Mouse (Mus musculus): ENCODE results near the gene Cars.

DNA sequence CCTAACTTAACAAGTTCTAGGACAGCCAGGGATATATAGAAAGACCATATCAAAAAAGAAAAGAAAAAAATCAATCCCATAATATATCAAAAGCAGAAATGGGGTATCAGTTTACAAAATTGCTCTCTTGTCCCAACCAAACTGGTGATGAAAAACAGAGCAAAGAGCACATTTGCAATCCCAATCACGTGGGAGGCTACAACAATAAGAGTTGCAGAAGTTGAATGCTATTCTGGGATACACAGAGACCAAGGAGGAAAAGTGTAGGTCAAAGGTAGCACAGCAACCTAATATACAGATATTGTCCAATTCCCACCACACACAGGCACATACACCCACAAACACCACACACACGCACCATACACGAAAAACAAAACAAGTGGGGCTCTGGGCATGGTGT, 63.6 kb downstream of the Cars start:
- TF ChIP-seq GATA1 (IDR thresholded peaks at IDR 0.05; ENCODE audit: low read length) (no peak), TAL1 (IDR thresholded peaks at IDR 0.05; ENCODE audit: low read length) (no peak)

Measured in erythroblast, embryonic 14.5 days (primary cell).